Mouse (Mus musculus) urinary bladder, adult 2 months (tissue): ENCODE measurements around the gene Lix1l. TPM values are rescaled to one million over a fixed set of nuclear protein-coding genes. Genes with fewer than 3 reads are reported as not detected.
"Not testable (repeated sequence)": the region's sequence is repeated elsewhere in the genome, so short reads cannot be mapped to it uniquely, and the experiment has no call there.

Source experiments
- DNase-seq: peaks from one replicate; pipeline ENCODE4 v3.0.0; 2022; ENCODE audit warnings: low spot score
- polyA plus RNA-seq: library from polyadenylated mRNA; depleted of rRNA; stranded (reverse); fragments of >200 nt; gene quantifications from 2 replicates; pipeline ENCODE4 v1.2.3, GENCODE M21; 2012

Gene Lix1l
- polyA plus RNA-seq, 1 experiment, result 57.6 TPM

GRCm38 (mm10) chr3:96632058-96632457 lies 31.1 kb downstream of the Lix1l start:
- DNase-seq, result no peak

DNA sequence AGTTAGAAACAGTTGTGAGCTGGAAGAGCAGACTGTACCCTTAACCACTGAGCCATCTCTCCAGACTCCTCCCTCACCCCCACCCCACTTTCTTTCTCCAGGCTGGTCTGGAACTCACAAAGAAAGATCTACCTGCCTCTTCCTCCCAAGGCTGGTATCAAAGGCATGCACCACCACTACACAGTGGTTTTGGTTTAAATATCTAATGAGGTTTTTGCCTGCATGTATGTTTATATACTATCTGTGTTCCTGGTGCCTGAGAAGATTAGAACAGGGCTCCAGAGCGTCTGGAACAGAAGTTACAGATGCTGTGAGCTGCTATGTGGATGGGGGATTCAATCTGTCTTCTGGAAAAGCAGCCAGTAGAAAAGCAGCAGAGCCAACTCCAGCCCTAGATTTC lies 33.1 kb downstream of the Lix1l start:
- no peak for DNase-seq

GRCm38 (mm10) chr3:96634928-96635879 lies 34.3 kb downstream of the Lix1l start, which contains the start of the genes Pex11b and Gm42957:
Gene Pex11b, plus strand, starts transcription at chr3:96635376.
Gene Gm42957, plus strand, starts transcription at chr3:96635474.
- DNase-seq, result peak; percentile 91

DNA sequence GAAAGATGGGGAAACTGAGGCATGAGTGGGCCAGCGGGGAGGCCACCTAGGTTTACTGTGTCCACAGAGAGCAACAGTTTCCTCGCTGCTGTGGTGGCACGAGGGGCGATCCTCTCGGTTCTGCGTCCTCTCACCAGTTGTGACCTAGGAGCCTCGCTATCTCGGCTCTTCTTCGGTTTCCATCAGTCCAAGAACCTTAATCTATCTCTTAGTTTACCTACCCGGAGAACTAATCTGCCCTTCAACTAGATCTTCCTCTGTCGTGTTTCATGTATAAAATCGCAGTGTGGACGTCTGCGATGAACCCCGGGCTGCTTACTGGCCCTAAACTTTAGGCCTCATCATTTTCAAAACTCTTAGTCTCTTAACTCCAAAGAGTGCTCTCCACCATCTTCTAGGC lies 35.0 kb downstream of the Lix1l start:
- DNase-seq, result no peak

DNA sequence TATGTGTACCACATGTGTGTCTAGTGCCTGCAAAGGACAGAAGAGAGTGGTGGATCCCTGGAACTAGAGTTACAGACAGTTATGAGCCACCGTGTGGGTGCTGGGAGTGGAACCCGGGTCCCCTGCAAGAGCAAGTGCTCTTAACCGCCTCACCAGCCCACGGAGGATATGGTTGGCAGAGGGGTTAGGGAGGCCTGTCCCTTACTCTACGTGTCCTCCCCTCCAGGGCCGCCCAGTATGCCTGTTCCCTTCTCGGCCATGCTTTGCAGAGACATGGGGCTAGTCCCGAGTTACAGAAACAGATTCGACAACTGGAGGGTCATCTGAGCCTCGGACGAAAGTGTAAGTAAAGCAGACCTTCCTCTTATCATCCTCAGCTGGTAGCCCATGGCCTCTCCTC lies 35.5 kb downstream of the Lix1l start:
- no peak for DNase-seq

DNA sequence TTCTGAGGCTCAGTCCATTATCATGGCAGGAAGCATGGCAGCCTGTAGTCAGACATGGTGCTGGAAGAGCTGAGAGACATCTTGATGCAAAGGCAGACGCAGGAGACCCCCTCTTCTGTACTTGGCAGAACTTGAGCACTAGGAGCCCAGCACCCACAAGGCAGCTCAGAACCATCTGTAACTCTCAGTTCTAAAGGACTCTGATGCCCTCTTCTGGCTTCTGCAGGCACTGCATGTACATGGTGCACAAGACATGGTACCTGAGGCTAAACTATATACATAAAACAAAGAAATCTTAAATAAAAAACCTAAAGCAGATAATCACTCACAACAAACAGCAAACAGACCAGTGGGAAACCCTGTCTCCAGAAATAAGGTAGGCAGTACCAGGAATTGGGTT lies 38.3 kb downstream of the Lix1l start:
- DNase-seq, result peak; percentile 38

DNA sequence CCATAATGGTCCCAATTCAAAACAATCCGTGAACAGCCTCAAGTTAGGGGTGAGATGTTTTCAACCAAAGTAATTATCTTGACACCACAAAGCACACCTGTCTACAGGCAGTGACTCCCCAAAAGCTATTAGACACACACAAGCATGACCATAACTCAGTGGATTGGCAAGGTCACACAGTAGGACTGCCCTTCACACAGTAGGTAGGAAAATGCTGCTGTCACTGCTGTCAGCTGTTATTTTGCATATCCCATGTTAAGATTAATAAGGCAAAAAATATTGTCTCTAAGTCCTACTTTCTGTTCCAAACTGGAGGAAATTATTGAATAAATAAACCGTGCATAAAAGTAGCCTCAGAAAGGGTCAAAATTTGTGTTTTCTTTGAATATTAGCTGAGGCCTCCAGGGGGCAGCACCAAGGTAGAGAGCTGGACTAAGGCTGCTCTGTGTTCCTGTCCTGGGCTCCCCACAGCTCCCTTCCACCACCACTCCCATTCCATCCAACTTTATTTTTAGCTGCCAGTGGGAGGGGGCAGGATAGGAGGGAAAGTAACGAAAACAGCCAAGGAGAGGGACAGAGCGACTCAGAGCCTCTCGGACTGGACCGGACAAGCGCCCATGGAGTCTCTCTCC lies 44.2 kb downstream of the Lix1l start, which contains the start of gene Itga10:
TSS of gene Itga10 (plus strand) at position 567 of the 632 bp plus-strand sequence.
- DNase-seq, result no peak

- no peak for DNase-seq
Measured at GRCm38 (mm10) chr3:96647365-96647764, 46.4 kb downstream of the Lix1l start.

DNA sequence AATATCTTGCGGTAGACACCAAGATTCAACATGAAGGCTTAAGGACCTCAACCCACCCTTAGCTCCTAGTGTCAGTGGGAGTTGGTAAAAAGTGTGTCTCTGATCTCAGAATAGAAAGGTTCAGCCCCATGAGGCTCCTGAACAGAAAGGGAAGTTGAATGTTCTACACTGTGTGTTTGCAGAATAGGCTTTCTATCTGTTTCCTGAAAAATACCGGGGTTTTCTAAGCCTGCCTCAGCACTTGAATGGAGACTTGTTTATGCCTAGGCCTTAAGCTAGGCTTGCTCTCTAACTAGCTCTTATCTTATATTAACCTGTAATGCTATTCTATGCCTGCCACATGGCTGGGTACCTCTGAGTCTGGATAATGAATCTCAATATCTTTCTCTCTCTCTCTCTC lies 60.0 kb downstream of the Lix1l start:
- DNase-seq, result no peak

DNA sequence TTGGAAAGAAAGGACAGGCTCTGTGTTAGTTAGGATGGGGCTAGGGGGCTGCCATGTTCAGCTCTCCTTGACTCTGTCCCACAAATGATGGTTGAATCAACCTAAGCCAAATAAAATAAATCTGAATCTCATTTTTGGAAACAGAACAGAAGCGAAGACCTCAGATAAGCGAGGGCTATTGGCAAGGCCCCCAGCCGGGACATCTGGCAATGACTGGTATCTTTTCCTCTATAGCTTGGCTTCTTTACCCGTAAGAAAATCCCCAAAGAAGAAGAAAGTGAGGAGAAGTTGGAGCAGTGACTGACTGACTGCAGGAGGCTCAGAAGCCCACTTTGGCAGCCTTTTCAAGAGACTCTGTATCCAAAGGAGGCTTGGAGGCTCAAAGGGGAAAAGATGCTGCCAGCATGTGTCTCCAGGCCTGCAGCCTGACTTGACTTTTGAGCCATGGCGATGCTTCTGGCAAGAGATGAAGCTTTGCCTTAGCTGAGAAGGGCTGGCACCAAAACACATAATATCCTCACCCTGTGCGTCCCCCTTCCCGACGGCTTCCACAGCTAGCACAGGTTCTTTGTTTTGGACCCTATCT lies 61.9 kb downstream of the Lix1l start:
- no peak for DNase-seq

DNA sequence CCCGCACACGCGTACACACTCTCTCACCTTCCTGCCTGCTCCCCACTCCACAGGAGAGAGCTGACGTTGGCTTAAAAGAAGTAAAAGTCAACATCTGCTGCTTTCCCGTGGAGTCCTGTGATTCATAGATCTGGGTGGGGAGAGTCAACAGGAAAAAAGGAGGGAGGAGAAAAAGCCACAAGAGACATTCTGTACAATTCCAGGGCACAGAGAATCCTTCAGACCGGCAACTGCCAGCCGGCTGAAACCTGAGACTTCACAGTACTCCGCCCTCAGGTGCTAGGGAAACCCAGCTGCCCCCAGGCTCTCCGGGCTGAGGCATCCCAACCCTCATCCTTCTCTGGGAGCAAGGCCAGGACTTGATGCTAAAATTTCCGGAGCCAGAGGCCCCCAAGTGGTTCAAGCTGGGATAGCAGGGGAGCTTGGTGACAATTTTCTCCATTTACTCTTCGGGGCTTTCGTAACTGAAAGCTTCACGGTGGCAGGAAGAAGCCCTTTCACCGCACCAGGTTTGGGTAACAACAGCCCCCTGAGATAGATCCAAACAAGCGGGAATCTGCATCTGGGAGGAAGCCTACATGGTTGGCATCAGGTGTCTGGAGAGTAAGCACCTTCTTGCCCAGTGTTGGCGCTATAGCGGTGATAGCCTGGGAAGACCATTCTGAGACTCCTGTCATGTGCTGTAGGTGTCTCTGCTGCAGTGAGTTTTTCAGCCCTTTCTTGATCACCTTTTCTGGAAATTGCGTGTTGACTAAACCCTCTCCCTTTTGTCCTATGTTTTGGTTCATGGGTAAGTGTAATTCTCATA lies 62.7 kb downstream of the Lix1l start:
- DNase-seq, result peak; percentile 56

DNA sequence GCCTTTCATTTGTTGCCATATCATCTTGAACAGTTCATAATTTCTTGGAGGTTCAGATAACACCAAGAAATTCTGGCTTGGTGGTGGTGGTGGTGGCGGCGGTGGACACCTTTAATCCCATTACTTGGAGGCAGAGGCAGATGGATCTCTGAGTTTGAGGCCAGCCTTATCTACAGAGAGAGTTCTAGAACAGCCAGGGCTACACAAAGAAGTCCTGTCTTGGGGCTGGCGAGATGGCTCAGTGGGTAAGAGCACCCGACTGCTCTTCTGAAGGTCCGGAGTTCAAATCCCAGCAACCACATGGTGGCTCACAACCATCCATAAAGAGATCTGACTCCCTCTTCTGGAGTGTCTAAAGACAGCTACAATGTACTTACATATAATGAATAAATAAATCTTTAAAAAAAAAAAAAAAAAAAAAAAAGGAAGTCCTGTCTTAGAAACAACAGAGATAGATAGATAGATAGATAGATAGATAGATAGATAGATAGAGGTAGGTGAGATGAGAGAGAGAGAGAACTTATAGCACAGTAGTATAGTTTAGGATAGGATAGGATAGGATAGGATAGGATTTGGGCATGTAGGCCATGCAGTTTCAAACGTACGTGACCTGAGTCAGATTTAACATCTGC lies 64.9 kb downstream of the Lix1l start:
- not testable (repeated sequence) for DNase-seq

GRCm38 (mm10) chr3:96666916-96667315 lies 66.0 kb downstream of the Lix1l start:
- no peak for DNase-seq

GRCm38 (mm10) chr3:96667316-96667715 lies 66.4 kb downstream of the Lix1l start:
- DNase-seq, result no peak

GRCm38 (mm10) chr3:96668424-96669067 lies 67.6 kb downstream of the Lix1l start:
- DNase-seq, result no peak

DNA sequence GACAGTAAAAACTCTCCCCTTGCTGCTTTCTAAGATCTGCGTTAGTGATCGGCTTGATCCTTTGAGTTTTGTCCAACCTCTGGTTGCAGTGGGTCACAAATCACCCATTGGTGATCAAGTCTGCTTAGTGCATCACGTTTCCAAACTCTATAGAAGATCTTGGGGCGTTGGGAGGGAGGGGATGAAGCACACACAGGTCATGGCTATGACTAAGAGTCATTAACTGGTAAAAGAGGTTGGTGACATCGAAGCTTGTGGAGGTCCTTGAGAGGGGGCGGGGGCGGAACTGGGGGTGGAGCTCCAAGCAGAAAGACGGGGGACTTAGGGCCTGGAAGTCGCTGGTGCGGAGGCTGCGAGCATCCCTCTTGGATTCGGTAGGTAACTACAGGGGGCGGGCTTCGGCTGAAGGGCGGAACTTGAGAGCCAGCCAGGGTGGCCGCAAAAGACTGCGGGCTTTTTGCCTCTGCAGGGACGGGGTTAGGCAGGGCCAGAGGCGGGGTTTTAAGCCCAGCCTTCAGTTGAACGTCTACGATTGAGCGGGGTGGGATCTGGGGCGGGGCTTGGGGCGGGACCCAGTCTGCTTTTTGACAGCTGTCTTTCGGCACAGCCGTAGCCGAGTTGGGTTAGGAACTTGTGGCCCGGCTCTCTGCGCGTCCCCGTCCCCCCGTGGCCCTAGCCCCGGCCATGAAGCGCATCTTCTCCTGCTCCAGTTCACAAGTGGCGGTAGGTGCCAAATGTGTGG lies 68.9 kb downstream of the Lix1l start, which contains the start of gene Ankrd35:
TSS of gene Ankrd35 (plus strand) at position 405 of the 742 bp plus-strand sequence.
- peak; percentile 49 for DNase-seq

- DNase-seq, result no peak
Measured at GRCm38 (mm10) chr3:96671519-96671918, 70.6 kb downstream of the Lix1l start.

GRCm38 (mm10) chr3:96673514-96673913 lies 72.6 kb downstream of the Lix1l start:
- DNase-seq, result no peak

DNA sequence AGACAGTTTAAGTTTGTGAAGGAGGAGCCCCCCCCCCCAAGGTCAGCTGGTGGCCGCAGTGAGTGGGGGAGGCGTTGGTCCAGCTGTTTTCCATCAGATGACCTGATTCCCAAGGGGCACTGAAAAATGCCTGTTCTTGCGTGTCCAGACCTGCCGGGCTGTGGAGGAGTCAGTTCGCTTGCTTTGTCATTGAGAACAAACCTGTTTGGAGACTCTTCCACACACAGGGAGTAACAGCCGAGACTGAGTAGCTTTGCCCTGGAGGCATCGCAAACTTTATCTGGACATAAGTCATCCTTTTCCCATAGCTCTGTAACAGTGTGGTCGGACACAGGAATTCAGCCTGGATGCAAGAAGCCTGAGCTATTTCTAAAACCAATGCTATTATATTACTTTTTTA lies 73.5 kb downstream of the Lix1l start:
- no peak for DNase-seq

DNA sequence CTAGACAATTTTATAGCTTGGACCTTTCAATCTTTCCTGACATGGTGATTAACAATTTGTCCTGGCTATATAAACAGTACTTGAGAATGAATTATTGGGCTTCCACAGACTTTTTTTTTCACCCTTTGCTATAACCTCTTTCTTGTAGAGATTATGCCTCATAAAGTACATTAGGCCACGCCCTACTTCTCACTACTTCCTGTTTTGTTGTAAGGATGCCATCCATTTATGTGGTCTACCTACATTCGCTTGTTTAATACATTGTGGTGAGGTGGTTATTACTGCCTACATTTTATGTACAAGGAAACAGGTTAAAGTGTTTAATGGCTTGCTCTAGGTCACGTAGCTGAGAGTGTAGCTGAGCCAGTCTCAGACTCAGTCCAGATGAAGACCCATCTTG lies 74.2 kb downstream of the Lix1l start:
- DNase-seq, result no peak
